Mouse (Mus musculus) embryonic fibroblast, embryonic 13.5 days (primary cell): ENCODE results near the gene Atp1a1. TPM values are rescaled to one million over a fixed set of nuclear protein-coding genes. Genes with fewer than 3 reads are reported as not detected.

Experiments
- H3K27ac ChIP-seq: 2 replicates; pipeline ENCODE4 v1.5.1; 2012; ENCODE audit warnings: low read length, control low read depth, inconsistent platforms; ENCODE audit not compliant: insufficient read depth
- H3K4me1 ChIP-seq: 2 replicates; pipeline ENCODE4 v1.6.1; 2011; ENCODE audit warnings: low read length; ENCODE audit not compliant: control insufficient read depth, insufficient read depth
- H3K4me3 ChIP-seq: 2 replicates; pipeline ENCODE4 v1.5.1; 2011; ENCODE audit warnings: mild to moderate bottlenecking, control low read depth, low read length; ENCODE audit not compliant: insufficient read depth
- CTCF ChIP-seq: IDR thresholded peaks from 2 replicates; pipeline ENCODE4 v1.5.1; 2011; ENCODE audit warnings: mild to moderate bottlenecking, control low read depth, low read length, moderate library complexity, borderline replicate concordance; ENCODE audit not compliant: insufficient read depth
- POLR2A ChIP-seq: IDR thresholded peaks from 2 replicates; pipeline ENCODE4 v1.6.1; 2011; ENCODE audit warnings: low read depth, mild to moderate bottlenecking, control low read depth, low read length, moderate library complexity
- polyA plus RNA-seq: library from polyadenylated mRNA; stranded (reverse); fragments of >200 nt; gene quantifications from 2 replicates; pipeline ENCODE4 v1.2.4, GENCODE M21; 2011; ENCODE audit warnings: low read depth; ENCODE audit not compliant: missing spikeins, insufficient read length

The Atp1a1 gene
- polyA plus RNA-seq, 1 experiment: 211 TPM

DNA sequence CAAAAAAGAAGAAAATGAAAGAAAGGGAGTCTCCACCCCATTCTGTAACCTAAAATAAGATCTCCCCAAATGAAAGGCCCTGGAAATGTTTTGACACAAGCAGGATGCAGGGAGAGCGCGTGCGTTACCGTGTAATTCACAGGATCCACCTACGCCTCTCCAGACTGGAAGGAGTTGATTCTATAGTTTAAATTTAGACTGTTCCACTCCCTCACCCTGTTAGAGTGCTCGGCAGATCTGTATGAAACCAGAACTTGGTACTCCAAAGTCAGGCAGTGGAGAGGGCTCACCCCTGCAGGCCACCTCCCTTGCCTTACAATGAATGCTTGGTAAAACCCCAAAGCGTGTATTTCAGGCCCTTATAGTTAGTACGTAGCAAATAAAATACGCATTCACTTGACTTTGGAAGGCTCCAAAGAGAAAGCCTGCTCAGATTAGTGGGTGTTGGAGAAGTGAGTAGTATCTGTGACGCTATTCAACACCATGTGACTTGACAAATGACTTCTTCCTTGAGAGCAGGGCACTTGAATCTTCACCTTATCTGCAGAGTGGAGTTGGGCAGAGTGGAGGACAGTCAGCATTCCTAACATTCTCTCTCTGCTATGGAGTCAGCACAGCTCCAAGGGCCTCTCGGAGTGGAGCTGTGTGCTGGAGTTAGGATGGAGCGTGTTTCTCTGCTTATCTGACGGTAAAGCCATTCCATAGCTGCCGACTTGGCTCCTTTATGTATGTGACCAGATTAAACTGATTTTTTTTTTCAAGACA is 8.4 kb downstream of the Atp1a1 start:
- H3K4me1 ChIP-seq: peaks cover 35% of the 10 kb centered on the region
- peak overlapping the region; percentile 23 for H3K27ac ChIP-seq

DNA sequence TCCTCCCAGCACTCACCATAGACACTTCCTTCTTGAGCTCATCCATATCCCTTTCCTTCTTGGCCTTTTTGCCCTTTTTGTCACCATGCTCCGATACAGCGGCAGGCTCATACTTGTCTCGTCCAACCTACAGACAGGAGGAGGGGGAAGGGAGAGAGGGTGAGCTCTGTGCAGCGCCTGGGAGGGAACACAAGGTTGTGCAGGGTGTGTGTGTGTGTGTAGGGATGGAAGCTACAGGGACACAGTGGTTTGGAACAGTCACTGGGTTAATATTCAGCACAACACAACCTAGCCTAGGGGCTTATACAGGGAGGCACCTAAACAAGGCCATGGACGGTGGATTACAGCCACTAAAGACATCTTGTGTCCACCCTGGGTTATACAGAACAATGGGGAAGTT is 9.5 kb downstream of the Atp1a1 start:
- TF ChIP-seq POLR2A (no peak), CTCF (no peak)
- Histone ChIP-seq H3K4me3 (no peak overlapping the region), H3K4me1 (peaks cover 33% of the 10 kb centered on the region), H3K27ac (no peak overlapping the region)

More for the DNA sequence above, 8.4 kb downstream of the Atp1a1 start:
- TF ChIP-seq CTCF (no peak), POLR2A (no peak)
- H3K4me3 ChIP-seq: no peak overlapping the region

DNA sequence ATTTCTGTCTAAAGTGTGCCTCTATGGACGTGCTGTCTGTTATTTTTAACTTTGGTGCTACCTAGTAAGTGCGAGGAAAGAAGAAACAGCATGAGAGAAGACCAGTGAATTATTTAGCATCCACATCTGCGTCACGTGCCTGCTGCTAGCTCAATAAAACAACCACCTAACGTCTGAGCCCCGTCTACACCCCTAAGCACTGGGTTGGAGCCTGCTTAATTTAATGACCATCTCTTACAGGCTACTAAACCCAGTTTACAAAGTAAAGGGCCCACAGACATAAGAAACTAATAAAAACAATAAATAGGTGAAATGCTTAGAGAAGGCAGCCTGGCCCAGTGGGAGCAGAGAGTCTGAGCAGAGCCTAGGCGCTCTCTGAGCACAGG is 11.2 kb downstream of the Atp1a1 start:
- H3K4me3 ChIP-seq: no peak overlapping the region
- TF ChIP-seq CTCF (no peak), POLR2A (no peak)
- H3K4me1 ChIP-seq: peaks cover 20% of the 10 kb centered on the region
- peak overlapping the region; percentile 12; the same call in 1 of the 2 replicates for H3K27ac ChIP-seq

DNA sequence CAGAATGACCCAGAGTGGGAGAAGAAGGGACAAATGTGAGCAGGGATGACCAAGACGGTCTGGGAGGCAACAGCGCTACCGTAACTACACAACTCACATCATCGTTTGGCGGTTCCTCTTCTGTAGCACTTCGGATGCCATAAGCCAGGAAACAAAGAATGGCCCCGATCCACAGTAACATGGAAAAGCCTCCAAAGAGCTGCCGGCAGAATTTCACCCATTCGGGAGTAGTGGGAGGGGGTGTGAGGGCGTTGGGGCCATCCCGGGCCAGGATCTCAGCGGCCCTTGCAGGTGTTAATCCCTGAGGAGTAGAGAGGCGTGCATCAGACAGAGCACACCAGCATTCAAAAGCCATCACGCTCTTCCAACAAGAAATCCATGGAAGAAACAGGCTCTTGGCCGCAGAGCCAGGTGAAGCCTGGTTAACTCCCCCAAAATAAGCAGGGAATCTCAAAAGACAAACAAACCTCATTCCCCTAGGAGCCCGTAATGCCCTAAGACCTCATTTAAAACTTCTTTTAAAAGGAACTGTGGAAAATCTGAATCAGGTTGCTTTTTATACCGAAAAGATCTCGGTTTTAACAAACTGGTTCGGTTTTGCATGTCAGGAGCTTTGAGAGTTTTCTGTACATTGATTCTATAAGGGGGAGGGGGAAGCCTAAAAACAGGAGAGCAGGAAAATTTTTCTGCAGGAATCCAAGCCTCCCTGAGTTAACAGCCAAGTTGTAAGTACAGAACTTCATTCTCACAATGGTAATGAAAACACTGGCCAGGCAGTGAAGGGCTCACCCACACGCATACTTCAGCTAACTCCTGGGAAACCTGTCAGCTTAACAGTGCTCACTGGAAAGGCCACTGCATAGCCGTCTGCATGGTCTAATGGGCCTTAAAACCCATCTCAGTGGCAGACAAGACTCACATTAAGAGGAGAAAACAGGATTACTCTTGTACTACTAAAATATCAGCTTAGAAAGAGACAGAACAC is 11.9 kb downstream of the Atp1a1 start:
- Histone ChIP-seq H3K27ac (0 out of 2 replicates have a peak overlapping the region, but pooled peaks have one; percentile 7), H3K4me3 (no peak overlapping the region), H3K4me1 (peaks cover 17% of the 10 kb centered on the region)
- TF ChIP-seq POLR2A (no peak), CTCF (no peak)

DNA sequence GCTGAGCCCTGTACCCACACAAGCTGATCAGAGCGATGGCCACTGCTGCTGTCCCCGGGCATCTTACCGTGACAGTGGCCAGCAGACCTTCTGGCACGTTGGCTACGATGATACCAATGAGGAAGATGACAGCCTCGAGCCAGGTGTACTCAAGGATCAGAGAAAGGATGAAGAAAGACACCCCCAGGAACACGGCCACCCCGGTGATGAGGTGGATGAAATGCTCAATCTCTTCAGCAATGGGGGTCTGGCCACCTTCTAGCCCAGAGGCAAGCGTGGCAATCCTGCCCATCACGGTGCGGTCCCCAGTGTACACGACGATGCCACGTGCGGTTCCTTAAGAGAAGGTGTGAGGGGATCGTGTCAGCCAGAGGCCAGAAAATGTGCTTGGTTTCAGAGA is 14.1 kb downstream of the Atp1a1 start:
- H3K4me1 ChIP-seq: peaks cover 3% of the 10 kb centered on the region; the same call in 1 of the 2 replicates
- H3K4me3 ChIP-seq: no peak overlapping the region
- no peak overlapping the region for H3K27ac ChIP-seq
- TF ChIP-seq POLR2A (no peak), CTCF (no peak)

DNA sequence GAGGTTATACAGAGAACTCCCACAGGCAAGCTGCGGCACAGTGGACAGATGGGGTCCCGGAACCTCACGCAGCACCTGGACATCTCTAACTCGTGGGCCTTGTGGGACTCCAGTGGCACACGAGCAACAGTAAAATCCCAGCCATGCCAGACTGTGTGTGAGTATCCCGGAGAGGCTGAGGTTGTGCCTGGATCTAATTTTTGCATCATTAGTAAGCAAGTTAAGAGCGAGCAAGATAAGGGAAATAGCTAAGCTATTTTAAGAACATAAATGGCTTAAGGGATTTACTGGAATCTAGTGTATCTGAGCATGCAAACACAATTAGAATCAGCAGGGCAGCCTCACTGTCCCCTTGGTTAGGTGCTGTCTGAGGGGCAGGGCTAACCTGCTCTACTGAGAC is 16.2 kb downstream of the Atp1a1 start:
- H3K27ac ChIP-seq: no peak overlapping the region
- no peak overlapping the region for H3K4me3 ChIP-seq
- TF ChIP-seq CTCF (no peak), POLR2A (no peak)
- H3K4me1 ChIP-seq: peaks cover 3% of the 10 kb centered on the region; the same call in 1 of the 2 replicates

DNA sequence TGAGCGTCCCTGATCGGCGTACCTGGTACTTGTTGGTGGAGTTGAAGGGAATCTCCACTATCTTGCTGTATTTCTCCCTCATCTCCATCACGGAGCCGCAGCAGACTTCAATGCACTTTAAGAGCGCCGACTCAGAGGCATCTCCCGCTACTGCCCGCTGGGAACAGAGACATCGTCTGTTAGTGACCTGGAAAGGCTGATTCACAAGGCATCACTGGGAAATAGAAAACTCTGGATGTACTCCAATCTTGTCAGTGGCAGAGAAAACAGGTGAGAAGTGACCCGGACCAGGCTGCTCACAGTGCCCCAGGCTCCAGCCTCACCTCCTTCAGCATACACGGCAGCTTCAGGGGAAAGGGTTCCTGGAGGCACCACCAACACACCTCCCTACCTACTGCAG is 17.7 kb downstream of the Atp1a1 start:
- TF ChIP-seq CTCF (no peak), POLR2A (no peak)
- H3K4me3 ChIP-seq: no peak overlapping the region
- no peak overlapping the region for H3K27ac ChIP-seq
- H3K4me1 ChIP-seq: peaks cover 3% of the 10 kb centered on the region; the same call in 1 of the 2 replicates

DNA sequence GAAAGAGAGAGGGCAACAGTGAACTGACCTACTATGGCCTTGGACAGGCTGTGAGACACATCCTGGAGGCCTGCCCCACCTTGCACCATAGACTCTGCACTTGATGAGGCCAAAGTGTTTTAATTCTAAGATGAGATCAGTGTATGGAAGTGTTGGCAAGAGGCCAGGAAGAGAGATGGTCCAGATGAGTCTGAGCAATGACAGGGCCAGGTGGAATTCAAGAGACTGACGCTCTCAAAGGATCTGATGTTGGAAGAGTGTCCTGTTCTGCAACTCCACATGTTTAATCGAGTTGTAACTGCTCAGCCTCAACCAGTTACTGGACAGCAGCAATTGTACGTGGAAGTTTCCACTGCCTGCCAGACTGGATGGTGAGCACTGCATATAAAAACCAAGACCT is 26.4 kb downstream of the Atp1a1 start:
- no peak overlapping the region for H3K4me3 ChIP-seq
- no peak overlapping the region for H3K27ac ChIP-seq
- TF ChIP-seq POLR2A (no peak), CTCF (no peak)
- H3K4me1 ChIP-seq: no peaks in the 10 kb centered on the region

DNA sequence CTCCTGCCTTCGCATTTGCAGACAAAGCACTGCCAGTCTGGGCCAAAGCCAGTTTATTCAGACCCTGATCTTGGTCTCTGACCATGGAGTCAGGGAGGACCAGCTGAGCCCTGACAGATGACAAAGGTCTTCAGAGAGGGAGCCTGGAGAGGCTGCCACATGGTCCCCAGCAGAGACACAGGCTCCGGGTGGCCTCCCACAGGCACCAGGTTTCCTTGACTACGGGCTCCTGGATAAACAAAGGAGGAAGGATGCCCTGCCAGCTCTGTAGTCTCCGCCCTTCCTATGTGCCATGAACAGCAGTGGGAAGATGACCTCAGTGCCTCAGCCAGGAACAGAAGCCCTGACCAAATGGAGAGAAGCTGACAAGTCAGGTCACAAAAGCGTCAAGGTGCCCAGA is 27.1 kb downstream of the Atp1a1 start:
- Histone ChIP-seq H3K27ac (no peak overlapping the region), H3K4me1 (peaks cover 2% of the 10 kb centered on the region), H3K4me3 (no peak overlapping the region)
- TF ChIP-seq CTCF (no peak), POLR2A (no peak)

DNA sequence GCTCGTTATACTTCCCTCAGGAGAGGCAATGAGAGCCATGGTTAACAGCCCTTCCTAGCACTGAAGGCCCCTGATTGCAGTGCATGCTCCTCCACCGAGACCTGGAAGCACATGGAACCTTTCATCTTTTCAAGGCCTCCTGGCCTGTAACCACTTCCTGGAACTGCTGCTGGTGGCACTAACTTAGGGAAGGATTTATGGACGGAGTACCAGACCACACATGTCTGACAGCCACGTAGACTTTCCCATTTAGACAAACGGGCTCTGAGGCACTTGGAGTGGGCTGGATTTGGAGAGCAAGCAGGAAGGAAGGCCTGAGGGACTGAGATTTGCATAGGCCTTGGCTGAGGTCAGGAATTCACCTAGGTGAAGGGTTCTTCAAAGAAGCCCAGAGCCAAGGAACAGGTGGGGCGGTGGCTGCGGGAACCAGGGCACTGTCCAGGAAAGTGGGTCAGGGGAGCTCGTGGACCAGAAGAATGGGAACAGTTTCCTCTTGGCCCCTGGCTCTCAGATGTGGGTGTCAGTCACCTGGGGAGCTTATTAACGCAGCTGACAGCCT is 28.9 kb downstream of the Atp1a1 start:
- no peak for TF ChIP-seq POLR2A
- no peak for TF ChIP-seq CTCF

More for the DNA sequence above, 28.9 kb downstream of the Atp1a1 start:
- Histone ChIP-seq H3K27ac (no peak overlapping the region), H3K4me3 (no peak overlapping the region), H3K4me1 (peaks cover 14% of the 10 kb centered on the region)
